7 mouse cellular contexts compared by ENCODE assay signal in the genomic region with DNA sequence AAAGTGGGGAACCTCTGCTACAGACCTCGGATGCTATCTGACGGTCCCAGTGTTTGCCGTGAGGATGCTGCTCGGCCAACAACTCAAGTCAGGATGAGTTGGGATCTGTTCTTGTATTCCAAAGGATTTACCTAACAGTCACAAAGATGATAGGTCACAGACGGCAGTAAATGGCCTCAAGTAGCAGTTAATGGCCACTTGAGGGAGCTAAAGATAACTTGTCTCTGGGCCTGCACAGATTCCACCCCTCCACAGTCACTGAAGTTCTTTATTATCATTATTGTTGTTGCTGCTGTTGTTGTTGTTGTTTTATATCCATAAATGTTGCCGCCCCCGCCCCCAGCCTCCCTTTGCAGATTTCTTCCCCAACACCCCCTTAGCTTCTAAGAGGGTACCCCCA.
A peak's percentile ranks its signal among the peaks of the same experiment; 100 is the strongest.
DNase-seq lines count a peak whose midpoint lies in the region; ATAC-seq lines count a peak whose summit lies in the region.

No protein-coding gene starts in this region.

- H3K27ac ChIP-seq in kidney, embryonic 14.5 days (ENCODE audit: low read depth, low read length) = no peak overlapping the region
- no peak overlapping the region for H3K27ac ChIP-seq in kidney, embryonic 15.5 days

- no peaks in the 10 kb centered on the region for H3K9me3 ChIP-seq in kidney, embryonic 14.5 days (ENCODE audit: control insufficient read depth, low read length)
- H3K9me3 ChIP-seq in kidney, embryonic 15.5 days (replicated peaks) = no peaks in the 10 kb centered on the region

- H3K4me3 ChIP-seq in kidney, embryonic 14.5 days (ENCODE audit: low read length) = no peak overlapping the region
- H3K4me3 ChIP-seq in kidney, embryonic 15.5 days (replicated peaks) = no peak overlapping the region

- peak; percentile 44 for DNase-seq in NIH3T3 (ENCODE audit: low read depth)
- DNase-seq in right cerebral cortex, adult 18-20 months = no peak
- DNase-seq in gastrocnemius, postnatal 36 days = no peak

- no peak overlapping the region for H3K4me2 ChIP-seq in kidney, embryonic 14.5 days (replicated peaks; ENCODE audit: low read depth, low read length)
- H3K4me2 ChIP-seq in kidney, embryonic 15.5 days = no peak overlapping the region

- H3K9ac ChIP-seq in kidney, embryonic 14.5 days (ENCODE audit: low read depth, low read length) = no peak overlapping the region
- no peak overlapping the region for H3K9ac ChIP-seq in kidney, embryonic 15.5 days

- H3K27me3 ChIP-seq in kidney, embryonic 14.5 days (ENCODE audit: control insufficient read depth, insufficient read depth, low read length) = no peaks in the 10 kb centered on the region
- H3K27me3 ChIP-seq in kidney, embryonic 15.5 days = no peaks in the 10 kb centered on the region

- no peaks in the 10 kb centered on the region for H3K36me3 ChIP-seq in kidney, embryonic 14.5 days (ENCODE audit: control insufficient read depth, insufficient read depth, low read length)
- no peaks in the 10 kb centered on the region for H3K36me3 ChIP-seq in kidney, embryonic 15.5 days

- H3K4me1 ChIP-seq in kidney, embryonic 14.5 days (ENCODE audit: control insufficient read depth, insufficient read depth, low read length) = 0 out of 2 replicates have a peak, but pooled peaks cover 3% of the 10 kb centered on the region
- H3K4me1 ChIP-seq in kidney, embryonic 15.5 days = peaks cover 6% of the 10 kb centered on the region

- peak; percentile 51; the same call in 1 of the 2 replicates for ATAC-seq in kidney, embryonic 14.5 days (ENCODE audit: low FRiP score, low TSS enrichment)
- no peak for ATAC-seq in kidney, embryonic 15.5 days (replicated peaks; ENCODE audit: low FRiP score)
- ATAC-seq in CD4-positive, CD25-positive, alpha-beta regulatory T cell, adult 4 months = peak; percentile 35
- ATAC-seq in megakaryocyte, adult 5-6 weeks (ENCODE audit: poor library complexity, severe bottlenecking) = peak; percentile 44; the same call in 1 of the 2 replicates

- 42% methylated on average over 7 of the region's 7 CpGs for WGBS in kidney, embryonic 14.5 days
- WGBS in kidney, embryonic 15.5 days = 41% methylated on average over 7 of the region's 7 CpGs

- intact Hi-C loops in gastrocnemius, postnatal 36 days (cut with DNase I) = loop anchor here (1.0 to 5.0 kb wide), 2 partner anchors 39 to 54 kb away; no protein-coding TSS in a partner anchor
